Mouse (Mus musculus): ENCODE results near the gene Dst. TPM values are rescaled to one million over a fixed set of nuclear protein-coding genes. Genes with fewer than 3 reads are reported as not detected.

Dst gene
- total and polyA plus RNA-seq, 3 experiments, result 0.83 to 1.1 TPM; not detected in 1

DNA sequence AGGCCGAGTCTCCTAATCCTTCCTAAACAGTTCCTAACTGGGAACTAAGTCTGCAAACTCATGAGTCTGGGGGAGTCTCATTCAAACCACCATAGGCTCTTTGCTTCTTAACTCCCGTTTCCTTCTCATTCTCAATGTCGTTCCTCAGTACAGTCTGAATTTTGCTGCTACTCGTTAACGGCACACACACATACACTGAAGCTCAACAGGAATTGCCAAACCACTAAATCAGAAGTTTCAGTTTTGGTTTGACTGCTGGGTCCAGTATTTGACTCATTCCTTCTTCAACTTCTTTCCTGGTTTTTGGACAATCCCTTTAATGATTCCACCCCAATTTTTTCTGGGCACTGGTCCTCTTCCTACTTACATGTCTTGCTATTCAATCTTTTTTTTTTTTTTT, 8.5 kb downstream of the Dst start:
- ATAC-seq (ENCODE audit: extremely low read depth, insufficient number of reproducible peaks, low FRiP score, poor library complexity, severe bottlenecking) (no peak), DNase-seq (ENCODE audit: low spot score) (no peak)
- Histone ChIP-seq H3K9me3 (replicated peaks) (no peaks in the 10 kb centered on the region), H3K4me1 (ENCODE audit: insufficient read depth, low read depth, low read length) (no peaks in the 10 kb centered on the region), H3K36me3 (replicated peaks) (no peaks in the 10 kb centered on the region), H3K27me3 (ENCODE audit: insufficient read depth, low read length) (peaks cover 2% of the 10 kb centered on the region; the same call in 1 of the 2 replicates), H3K4me3 (ENCODE audit: low read depth, low read length) (no peak overlapping the region)
- TF ChIP-seq GATA1 (IDR thresholded peaks at IDR 0.05; ENCODE audit: borderline replicate concordance, low read length) (no peak), TAL1 (conservative IDR thresholded peaks at IDR 0.05; ENCODE audit: low read depth, low read length) (no peak), GATA2 (IDR thresholded peaks at IDR 0.05; ENCODE audit: borderline replicate concordance, low read depth, low read length) (no peak), POLR2AphosphoS5 (IDR thresholded peaks at IDR 0.05; ENCODE audit: insufficient replicate concordance, low read depth, low read length) (no peak), CTCF (IDR thresholded peaks at IDR 0.05; ENCODE audit: low read depth, low read length) (no peak)

DNA sequence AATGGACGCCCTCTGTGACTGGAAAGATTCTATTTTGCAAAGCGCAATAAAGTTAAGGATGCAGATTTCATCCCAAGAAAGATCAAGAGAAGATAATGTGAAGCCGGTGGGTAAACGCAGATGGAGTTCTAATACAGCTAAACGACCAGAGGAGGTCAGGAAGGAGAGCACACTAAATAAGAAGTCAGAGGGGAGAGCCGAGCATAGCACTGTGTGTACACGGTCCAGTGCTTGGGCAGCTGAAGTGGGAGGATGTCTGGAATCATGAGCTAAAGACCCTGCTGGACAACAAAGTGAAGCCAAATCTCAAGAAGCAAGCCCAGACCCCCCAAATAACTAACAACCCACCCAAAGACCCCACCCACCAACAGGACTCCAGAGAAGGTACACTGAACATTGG, 14.9 kb downstream of the Dst start:
- Histone ChIP-seq H3K9me3 (replicated peaks) (no peaks in the 10 kb centered on the region), H3K36me3 (replicated peaks) (no peaks in the 10 kb centered on the region), H3K27me3 (ENCODE audit: insufficient read depth, low read length) (peaks cover 2% of the 10 kb centered on the region; the same call in 1 of the 2 replicates), H3K4me3 (ENCODE audit: low read depth, low read length) (no peak overlapping the region), H3K4me1 (ENCODE audit: insufficient read depth, low read depth, low read length) (no peaks in the 10 kb centered on the region)
- DNase-seq (ENCODE audit: low spot score), result no peak
- ATAC-seq (ENCODE audit: extremely low read depth, insufficient number of reproducible peaks, low FRiP score, poor library complexity, severe bottlenecking), result no peak
- TF ChIP-seq GATA1 (IDR thresholded peaks at IDR 0.05; ENCODE audit: borderline replicate concordance, low read length) (no peak), POLR2AphosphoS5 (IDR thresholded peaks at IDR 0.05; ENCODE audit: insufficient replicate concordance, low read depth, low read length) (no peak), CTCF (IDR thresholded peaks at IDR 0.05; ENCODE audit: low read depth, low read length) (no peak), TAL1 (conservative IDR thresholded peaks at IDR 0.05; ENCODE audit: low read depth, low read length) (no peak), GATA2 (IDR thresholded peaks at IDR 0.05; ENCODE audit: borderline replicate concordance, low read depth, low read length) (no peak)

DNA sequence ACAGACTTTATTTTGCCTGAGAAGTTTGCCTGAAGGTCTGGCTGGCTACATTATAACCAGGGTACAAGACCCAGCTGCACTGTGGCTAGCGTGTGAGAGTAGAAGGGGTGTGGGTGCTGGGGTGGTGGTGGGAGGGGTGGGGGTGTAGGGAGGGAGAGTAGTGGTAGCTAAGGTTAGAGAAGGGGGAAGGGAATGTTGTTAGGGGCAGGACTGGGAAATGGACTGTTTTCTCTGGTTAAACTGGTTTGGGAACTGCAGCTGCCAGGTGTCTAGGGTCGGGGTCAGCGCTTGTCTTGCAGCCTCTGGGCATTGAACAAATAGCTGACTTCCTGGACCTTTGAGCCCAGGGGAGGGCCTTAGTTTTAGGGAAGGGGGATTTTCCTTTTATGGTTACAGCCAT, 17.3 kb downstream of the Dst start:
- TF ChIP-seq POLR2AphosphoS5 (IDR thresholded peaks at IDR 0.05; ENCODE audit: insufficient replicate concordance, low read depth, low read length), result no peak
- ATAC-seq (ENCODE audit: extremely low read depth, insufficient number of reproducible peaks, low FRiP score, poor library complexity, severe bottlenecking) (no peak), DNase-seq (ENCODE audit: low spot score) (no peak)
- Histone ChIP-seq H3K4me3 (ENCODE audit: low read depth, low read length) (no peak overlapping the region), H3K9me3 (replicated peaks) (no peaks in the 10 kb centered on the region), H3K27me3 (ENCODE audit: insufficient read depth, low read length) (peaks cover 2% of the 10 kb centered on the region; the same call in 1 of the 2 replicates), H3K36me3 (replicated peaks) (no peaks in the 10 kb centered on the region), H3K4me1 (ENCODE audit: insufficient read depth, low read depth, low read length) (no peaks in the 10 kb centered on the region)

DNA sequence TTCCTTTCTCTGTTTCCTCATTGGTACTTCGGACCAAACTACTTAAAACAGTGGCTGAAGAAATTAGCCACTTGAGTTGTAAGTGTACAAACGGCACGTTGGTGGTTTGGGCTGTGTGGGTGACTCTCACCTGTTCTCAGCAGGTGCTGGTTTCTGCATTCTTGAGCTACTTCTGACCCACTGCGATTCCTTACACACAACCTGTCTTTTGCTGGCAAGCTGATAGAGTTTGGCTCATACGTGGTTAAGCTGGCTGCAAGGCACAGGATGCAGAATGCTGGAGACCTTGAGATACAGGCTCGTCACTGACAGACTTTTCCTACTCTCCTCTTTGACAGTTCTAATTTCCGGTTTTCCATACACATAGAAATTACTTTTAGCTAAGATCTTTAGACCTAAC, 19.4 kb downstream of the Dst start:
- no peak overlapping the region for H3K4me3 ChIP-seq (ENCODE audit: low read depth, low read length)
- H3K27me3 ChIP-seq (ENCODE audit: insufficient read depth, low read length), result no peaks in the 10 kb centered on the region
- ATAC-seq (ENCODE audit: extremely low read depth, insufficient number of reproducible peaks, low FRiP score, poor library complexity, severe bottlenecking) (no peak), DNase-seq (ENCODE audit: low spot score) (no peak)
- no peaks in the 10 kb centered on the region for H3K36me3 ChIP-seq (replicated peaks)
- H3K4me1 ChIP-seq (ENCODE audit: insufficient read depth, low read depth, low read length), result no peaks in the 10 kb centered on the region
- TF ChIP-seq POLR2AphosphoS5 (IDR thresholded peaks at IDR 0.05; ENCODE audit: insufficient replicate concordance, low read depth, low read length) (no peak), CTCF (IDR thresholded peaks at IDR 0.05; ENCODE audit: low read depth, low read length) (no peak), GATA1 (IDR thresholded peaks at IDR 0.05; ENCODE audit: borderline replicate concordance, low read length) (no peak), TAL1 (conservative IDR thresholded peaks at IDR 0.05; ENCODE audit: low read depth, low read length) (no peak), GATA2 (IDR thresholded peaks at IDR 0.05; ENCODE audit: borderline replicate concordance, low read depth, low read length) (no peak)
- H3K9me3 ChIP-seq (replicated peaks), result no peaks in the 10 kb centered on the region

GRCm38 (mm10) chr1:33931791-33932190, 23.8 kb downstream of the Dst start:
- TF ChIP-seq CTCF (IDR thresholded peaks at IDR 0.05; ENCODE audit: low read depth, low read length) (no peak), TAL1 (conservative IDR thresholded peaks at IDR 0.05; ENCODE audit: low read depth, low read length) (no peak), GATA1 (IDR thresholded peaks at IDR 0.05; ENCODE audit: borderline replicate concordance, low read length) (no peak), GATA2 (IDR thresholded peaks at IDR 0.05; ENCODE audit: borderline replicate concordance, low read depth, low read length) (no peak), POLR2AphosphoS5 (IDR thresholded peaks at IDR 0.05; ENCODE audit: insufficient replicate concordance, low read depth, low read length) (no peak)
- H3K4me1 ChIP-seq (ENCODE audit: insufficient read depth, low read depth, low read length), result no peaks in the 10 kb centered on the region

GRCm38 (mm10) chr1:33932196-33932595, 24.2 kb downstream of the Dst start:
- no peaks in the 10 kb centered on the region for H3K36me3 ChIP-seq (replicated peaks)
- H3K27me3 ChIP-seq (ENCODE audit: insufficient read depth, low read length), result no peaks in the 10 kb centered on the region
- no peaks in the 10 kb centered on the region for H3K4me1 ChIP-seq (ENCODE audit: insufficient read depth, low read depth, low read length)
- TF ChIP-seq TAL1 (conservative IDR thresholded peaks at IDR 0.05; ENCODE audit: low read depth, low read length) (no peak), POLR2AphosphoS5 (IDR thresholded peaks at IDR 0.05; ENCODE audit: insufficient replicate concordance, low read depth, low read length) (no peak), GATA2 (IDR thresholded peaks at IDR 0.05; ENCODE audit: borderline replicate concordance, low read depth, low read length) (no peak), CTCF (IDR thresholded peaks at IDR 0.05; ENCODE audit: low read depth, low read length) (no peak), GATA1 (IDR thresholded peaks at IDR 0.05; ENCODE audit: borderline replicate concordance, low read length) (no peak)
- ATAC-seq (ENCODE audit: extremely low read depth, insufficient number of reproducible peaks, low FRiP score, poor library complexity, severe bottlenecking) (no peak), DNase-seq (ENCODE audit: low spot score) (no peak)
- no peak overlapping the region for H3K4me3 ChIP-seq (ENCODE audit: low read depth, low read length)
- H3K9me3 ChIP-seq (replicated peaks), result no peaks in the 10 kb centered on the region

More at GRCm38 (mm10) chr1:33931791-33932190, 23.8 kb downstream of the Dst start:
- no peak for DNase-seq (ENCODE audit: low spot score)
- Histone ChIP-seq H3K4me3 (ENCODE audit: low read depth, low read length) (no peak overlapping the region), H3K9me3 (replicated peaks) (no peaks in the 10 kb centered on the region), H3K27me3 (ENCODE audit: insufficient read depth, low read length) (no peaks in the 10 kb centered on the region), H3K36me3 (replicated peaks) (no peaks in the 10 kb centered on the region)
- ATAC-seq (ENCODE audit: extremely low read depth, insufficient number of reproducible peaks, low FRiP score, poor library complexity, severe bottlenecking), result no peak
